10 mouse cellular contexts compared by ENCODE assay signal in the genomic region with DNA sequence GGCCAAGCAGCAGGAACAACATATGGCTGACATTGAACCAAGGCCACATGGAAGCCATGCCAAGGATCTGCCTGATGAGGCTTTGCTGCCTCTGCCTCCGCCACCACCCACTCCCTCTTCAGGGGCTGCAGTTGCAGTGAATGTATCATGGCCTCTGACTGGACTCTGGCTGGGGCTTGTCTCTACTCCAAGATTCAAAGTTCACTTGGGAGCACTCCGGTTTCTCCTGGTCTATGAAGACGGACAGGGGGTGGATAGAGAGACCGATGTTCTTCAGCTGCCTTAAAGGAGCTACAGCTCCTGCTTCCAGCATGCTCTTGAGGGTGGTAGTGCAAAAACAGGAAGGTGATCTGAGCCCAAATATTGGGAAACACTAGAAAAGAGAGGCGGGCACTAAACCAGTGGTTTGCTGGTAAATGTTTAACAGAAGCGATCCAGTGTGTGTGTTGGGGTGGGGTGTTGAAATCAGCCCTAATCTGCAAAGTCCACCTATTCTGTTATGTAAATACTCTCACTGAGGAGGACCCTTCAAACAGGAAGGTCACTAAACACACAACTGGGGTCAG. TPM values are rescaled to one million over a fixed set of nuclear protein-coding genes. Genes with fewer than 3 reads are reported as not detected.
A peak's percentile ranks its signal among the peaks of the same experiment; 100 is the strongest.
DNase-seq lines count a peak whose midpoint lies in the region; ATAC-seq and TF ChIP-seq lines count a peak whose summit lies in the region.
"Had no signal": no experiment of that assay in that cellular context is flagged by ENCODE, and none has a peak within 500 bp of the region (broad histone marks: within the 10 kb centered on the region; RNA-seq: fewer than 3 reads in every experiment).

No protein-coding gene starts in this region.

- H3K36me3 ChIP-seq in hindbrain, embryonic 10.5 days: no peaks in the 10 kb centered on the region
- H3K36me3 ChIP-seq in hindbrain, embryonic 14.5 days (replicated peaks; ENCODE audit: control insufficient read depth, insufficient read depth): no peaks in the 10 kb centered on the region
- no peaks in the 10 kb centered on the region for H3K36me3 ChIP-seq in kidney, postnatal 0 days (ENCODE audit: insufficient read depth, low read length)
- H3K36me3 ChIP-seq in lung, embryonic 16.5 days (ENCODE audit: control insufficient read depth, insufficient read depth, low read length): no peaks in the 10 kb centered on the region
- no peaks in the 10 kb centered on the region for H3K36me3 ChIP-seq in stomach, embryonic 16.5 days (ENCODE audit: control insufficient read depth, insufficient read depth, low read length)
- H3K36me3 ChIP-seq: midbrain, embryonic 15.5 days had no signal

- TF ChIP-seq CTCF in kidney, postnatal 0 days (IDR thresholded peaks at IDR 0.05; ENCODE audit: low read depth): no peak

- peaks cover 26% of the 10 kb centered on the region for H3K4me1 ChIP-seq in hindbrain, embryonic 10.5 days (replicated peaks)
- H3K4me1 ChIP-seq in hindbrain, embryonic 14.5 days (replicated peaks; ENCODE audit: control insufficient read depth, insufficient read depth, low read length): no peaks in the 10 kb centered on the region
- peaks cover 15% of the 10 kb centered on the region for H3K4me1 ChIP-seq in kidney, postnatal 0 days (replicated peaks; ENCODE audit: insufficient read depth, low read length)
- H3K4me1 ChIP-seq in lung, embryonic 16.5 days (replicated peaks; ENCODE audit: control insufficient read depth, insufficient read depth, low read length): peaks cover 18% of the 10 kb centered on the region
- H3K4me1 ChIP-seq in stomach, embryonic 16.5 days (ENCODE audit: control insufficient read depth, insufficient read depth, low read length): peaks cover 20% of the 10 kb centered on the region

- no peak overlapping the region for H3K4me3 ChIP-seq in hindbrain, embryonic 10.5 days
- no peak overlapping the region for H3K4me3 ChIP-seq in hindbrain, embryonic 14.5 days (replicated peaks; ENCODE audit: low read length)
- no peak overlapping the region for H3K4me3 ChIP-seq in kidney, postnatal 0 days (replicated peaks; ENCODE audit: low read depth, low read length)
- no peak overlapping the region for H3K4me3 ChIP-seq in lung, embryonic 16.5 days (ENCODE audit: low read length)
- no peak overlapping the region for H3K4me3 ChIP-seq in stomach, embryonic 16.5 days (replicated peaks; ENCODE audit: low read length)
- H3K4me3 ChIP-seq: midbrain, embryonic 15.5 days had no signal

- peaks cover 15% of the 10 kb centered on the region for H3K27me3 ChIP-seq in hindbrain, embryonic 10.5 days (ENCODE audit: insufficient read depth, poor library complexity, severe bottlenecking)
- peaks cover 6% of the 10 kb centered on the region; the same call in 1 of the 2 replicates for H3K27me3 ChIP-seq in hindbrain, embryonic 14.5 days (ENCODE audit: control insufficient read depth, insufficient read depth, low read length)
- no peaks in the 10 kb centered on the region for H3K27me3 ChIP-seq in kidney, postnatal 0 days (ENCODE audit: insufficient read depth, low read length)
- H3K27me3 ChIP-seq in lung, embryonic 16.5 days (ENCODE audit: control insufficient read depth, insufficient read depth, low read depth, low read length): no peaks in the 10 kb centered on the region
- no peaks in the 10 kb centered on the region for H3K27me3 ChIP-seq in stomach, embryonic 16.5 days (ENCODE audit: control insufficient read depth, insufficient read depth, low read length)

- H3K4me2 ChIP-seq in hindbrain, embryonic 14.5 days (replicated peaks): no peak overlapping the region
- no peak overlapping the region for H3K4me2 ChIP-seq in kidney, postnatal 0 days (ENCODE audit: low read length)
- H3K4me2 ChIP-seq in lung, embryonic 16.5 days (ENCODE audit: low read depth, low read length): peak overlapping the region; percentile 3; the same call in 1 of the 2 replicates
- H3K4me2 ChIP-seq in stomach, embryonic 16.5 days (ENCODE audit: low read depth, low read length): peak overlapping the region; percentile 25
- H3K4me2 ChIP-seq: midbrain, embryonic 15.5 days had no signal

- 80% methylated on average over 6 of the region's 6 CpGs for WGBS in hindbrain, embryonic 10.5 days
- WGBS in hindbrain, embryonic 14.5 days: 81% methylated on average over 6 of the region's 6 CpGs
- WGBS in kidney, postnatal 0 days: 44% methylated on average over 6 of the region's 6 CpGs
- WGBS in lung, embryonic 16.5 days: 37% methylated on average over 6 of the region's 6 CpGs
- WGBS in stomach, embryonic 16.5 days: 38% methylated on average over 6 of the region's 6 CpGs

- H3K27ac ChIP-seq in hindbrain, embryonic 10.5 days: 0 out of 2 replicates have a peak overlapping the region, but pooled peaks have one; percentile 8
- H3K27ac ChIP-seq in hindbrain, embryonic 14.5 days: no peak overlapping the region
- peak overlapping the region; percentile 78 for H3K27ac ChIP-seq in kidney, postnatal 0 days
- peak overlapping the region; percentile 86 for H3K27ac ChIP-seq in lung, embryonic 16.5 days (ENCODE audit: low read length)
- H3K27ac ChIP-seq in stomach, embryonic 16.5 days (ENCODE audit: low read length): peak overlapping the region; percentile 82
- H3K27ac ChIP-seq: midbrain, embryonic 15.5 days had no signal

- ATAC-seq in hindbrain, embryonic 14.5 days (ENCODE audit: low FRiP score): no peak
- peak; percentile 72 for ATAC-seq in kidney, postnatal 0 days (replicated peaks; ENCODE audit: low FRiP score, low read depth)
- ATAC-seq in lung, embryonic 16.5 days (ENCODE audit: low read depth): peak; percentile 27
- peak; percentile 59; the same call in 1 of the 2 replicates for ATAC-seq in stomach, embryonic 16.5 days (ENCODE audit: insufficient read depth, low FRiP score)
- ATAC-seq: midbrain, embryonic 15.5 days had no signal

- DNase-seq in hindbrain, embryonic 10.5 days (ENCODE audit: low spot score): no peak
- no peak for DNase-seq in hindbrain, embryonic 14.5 days (ENCODE audit: low spot score)
- DNase-seq in kidney, postnatal 0 days (ENCODE audit: low spot score): no peak
- DNase-seq in right cerebral cortex, postnatal 4 days: no peak
- DNase-seq in layer of hippocampus, postnatal 14 days (ENCODE audit: low spot score in 2 of 2): no peak
- DNase-seq in thymus, postnatal 36 days: no peak
- DNase-seq: heart, postnatal 14 days had no signal

- no peak overlapping the region for H3K9ac ChIP-seq in hindbrain, embryonic 14.5 days
- H3K9ac ChIP-seq in kidney, postnatal 0 days (ENCODE audit: low read depth, low read length): peak overlapping the region; percentile 31; the same call in 1 of the 2 replicates
- H3K9ac ChIP-seq in lung, embryonic 16.5 days (ENCODE audit: low read length): no peak overlapping the region
- H3K9ac ChIP-seq in stomach, embryonic 16.5 days (ENCODE audit: low read length): peak overlapping the region; percentile 34; the same call in 1 of the 2 replicates
- H3K9ac ChIP-seq: midbrain, embryonic 15.5 days had no signal

- no peaks in the 10 kb centered on the region for H3K9me3 ChIP-seq in hindbrain, embryonic 10.5 days
- H3K9me3 ChIP-seq in hindbrain, embryonic 14.5 days (ENCODE audit: control insufficient read depth, low read length): no peaks in the 10 kb centered on the region
- H3K9me3 ChIP-seq in kidney, postnatal 0 days (replicated peaks; ENCODE audit: low read length): no peaks in the 10 kb centered on the region
- H3K9me3 ChIP-seq in lung, embryonic 16.5 days (ENCODE audit: control insufficient read depth, low read length): no peaks in the 10 kb centered on the region
- H3K9me3 ChIP-seq in stomach, embryonic 16.5 days (replicated peaks; ENCODE audit: control insufficient read depth, low read length): no peaks in the 10 kb centered on the region
- H3K9me3 ChIP-seq: midbrain, embryonic 15.5 days had no signal

RNA-seq across cellular contexts. Expression of a gene that starts 3.7 kb away (rescaled TPM):
- 40.5 and 46.4 TPM in 2 replicates for polyA plus RNA-seq in hindbrain, embryonic 10.5 days (2016; fragmentation: Nextera tagmentation; extraction: Ambion mirVana)
- polyA plus RNA-seq in hindbrain, embryonic 14.5 days (2014; fragmentation: Nextera tagmentation; extraction: Ambion mirVana): 8.9 and 9.8 TPM in 2 replicates
- polyA plus RNA-seq in kidney, postnatal 0 days (2015; fragmentation: Nextera tagmentation; extraction: Ambion mirVana): 38.5 and 40.3 TPM in 2 replicates
- polyA plus RNA-seq in lung, embryonic 16.5 days (2015; fragmentation: Nextera tagmentation; extraction: Ambion mirVana): 44.4 and 47.5 TPM in 2 replicates
- 39.7 and 42.8 TPM in 2 replicates for polyA plus RNA-seq in stomach, embryonic 16.5 days (2015; fragmentation: Nextera tagmentation; extraction: Ambion mirVana)
- total RNA-seq in layer of hippocampus, postnatal 14 days (2021): 10 to 100 TPM; 61.2 to 65.1 TPM

RNA-seq across cellular contexts. Expression of a gene that starts 6.3 kb away (rescaled TPM):
- 19.8 and 22.8 TPM in 2 replicates for polyA plus RNA-seq in hindbrain, embryonic 10.5 days (2016; fragmentation: Nextera tagmentation; extraction: Ambion mirVana)
- polyA plus RNA-seq in hindbrain, embryonic 14.5 days (2014; fragmentation: Nextera tagmentation; extraction: Ambion mirVana): 15.4 and 15.8 TPM in 2 replicates
- 14.5 and 16.2 TPM in 2 replicates for polyA plus RNA-seq in kidney, postnatal 0 days (2015; fragmentation: Nextera tagmentation; extraction: Ambion mirVana)
- 13.7 and 14.5 TPM in 2 replicates for polyA plus RNA-seq in lung, embryonic 16.5 days (2015; fragmentation: Nextera tagmentation; extraction: Ambion mirVana)
- polyA plus RNA-seq in stomach, embryonic 16.5 days (2015; fragmentation: Nextera tagmentation; extraction: Ambion mirVana): 7.9 and 8.4 TPM in 2 replicates
- 10 to 100 TPM; 24.1 TPM for total RNA-seq in layer of hippocampus, postnatal 14 days (2021)

RNA-seq across cellular contexts. Expression of a gene that starts 10.2 kb away (rescaled TPM):
- polyA plus RNA-seq in hindbrain, embryonic 10.5 days (2016; fragmentation: Nextera tagmentation; extraction: Ambion mirVana): 157 and 245 TPM in 2 replicates
- 114 and 134 TPM in 2 replicates for polyA plus RNA-seq in hindbrain, embryonic 14.5 days (2014; fragmentation: Nextera tagmentation; extraction: Ambion mirVana)
- 108 and 115 TPM in 2 replicates for polyA plus RNA-seq in kidney, postnatal 0 days (2015; fragmentation: Nextera tagmentation; extraction: Ambion mirVana)
- 109 and 111 TPM in 2 replicates for polyA plus RNA-seq in lung, embryonic 16.5 days (2015; fragmentation: Nextera tagmentation; extraction: Ambion mirVana)
- 87.9 and 93.8 TPM in 2 replicates for polyA plus RNA-seq in stomach, embryonic 16.5 days (2015; fragmentation: Nextera tagmentation; extraction: Ambion mirVana)
- 10 to 100 TPM; 66.7 to 72.6 TPM for total RNA-seq in layer of hippocampus, postnatal 14 days (2021)

RNA-seq across cellular contexts. Expression of a gene that starts 16.3 kb away (rescaled TPM):
- polyA plus RNA-seq in hindbrain, embryonic 10.5 days (2016; fragmentation: Nextera tagmentation; extraction: Ambion mirVana): 37.9 and 40.0 TPM in 2 replicates
- polyA plus RNA-seq in hindbrain, embryonic 14.5 days (2014; fragmentation: Nextera tagmentation; extraction: Ambion mirVana): 23.9 and 24.0 TPM in 2 replicates
- 33.9 and 37.6 TPM in 2 replicates for polyA plus RNA-seq in kidney, postnatal 0 days (2015; fragmentation: Nextera tagmentation; extraction: Ambion mirVana)
- polyA plus RNA-seq in lung, embryonic 16.5 days (2015; fragmentation: Nextera tagmentation; extraction: Ambion mirVana): 9.0 and 13.7 TPM in 2 replicates
- polyA plus RNA-seq in stomach, embryonic 16.5 days (2015; fragmentation: Nextera tagmentation; extraction: Ambion mirVana): 8.3 TPM in 2 replicates
- total RNA-seq in layer of hippocampus, postnatal 14 days (2021): 10 to 100 TPM; 22.0 to 27.2 TPM

RNA-seq across cellular contexts. Expression of a gene that starts 22.7 kb away (rescaled TPM):
- 151 and 154 TPM in 2 replicates for polyA plus RNA-seq in hindbrain, embryonic 10.5 days (2016; fragmentation: Nextera tagmentation; extraction: Ambion mirVana)
- 110 and 129 TPM in 2 replicates for polyA plus RNA-seq in hindbrain, embryonic 14.5 days (2014; fragmentation: Nextera tagmentation; extraction: Ambion mirVana)
- polyA plus RNA-seq in kidney, postnatal 0 days (2015; fragmentation: Nextera tagmentation; extraction: Ambion mirVana): 165 and 166 TPM in 2 replicates
- polyA plus RNA-seq in lung, embryonic 16.5 days (2015; fragmentation: Nextera tagmentation; extraction: Ambion mirVana): 137 and 138 TPM in 2 replicates
- 115 and 123 TPM in 2 replicates for polyA plus RNA-seq in stomach, embryonic 16.5 days (2015; fragmentation: Nextera tagmentation; extraction: Ambion mirVana)
- total RNA-seq in layer of hippocampus, postnatal 14 days (2021): 10 to 100 TPM; 62.5 to 62.7 TPM

Comparison
In these comparisons a context has a peak if more than half of its experiments do, and no peak if none do; other contexts are left out.
1. H3K4me2 ChIP-seq: peak in lung, embryonic 16.5 days (single experiment) and stomach, embryonic 16.5 days (single experiment); none in hindbrain, embryonic 14.5 days (single experiment) and kidney, postnatal 0 days (single experiment).
2. H3K9ac ChIP-seq: peak in kidney, postnatal 0 days (single experiment) and stomach, embryonic 16.5 days (single experiment); none in hindbrain, embryonic 14.5 days (single experiment) and lung, embryonic 16.5 days (single experiment).